Mouse (Mus musculus): ENCODE measurements at regions not wholly inside any gene's neighbourhood (a gene's known extent, or its start where the extent isn't known, plus 50 kb on each side); places are given as distances from the start of the nearest gene placed in this dataset.

DNA sequence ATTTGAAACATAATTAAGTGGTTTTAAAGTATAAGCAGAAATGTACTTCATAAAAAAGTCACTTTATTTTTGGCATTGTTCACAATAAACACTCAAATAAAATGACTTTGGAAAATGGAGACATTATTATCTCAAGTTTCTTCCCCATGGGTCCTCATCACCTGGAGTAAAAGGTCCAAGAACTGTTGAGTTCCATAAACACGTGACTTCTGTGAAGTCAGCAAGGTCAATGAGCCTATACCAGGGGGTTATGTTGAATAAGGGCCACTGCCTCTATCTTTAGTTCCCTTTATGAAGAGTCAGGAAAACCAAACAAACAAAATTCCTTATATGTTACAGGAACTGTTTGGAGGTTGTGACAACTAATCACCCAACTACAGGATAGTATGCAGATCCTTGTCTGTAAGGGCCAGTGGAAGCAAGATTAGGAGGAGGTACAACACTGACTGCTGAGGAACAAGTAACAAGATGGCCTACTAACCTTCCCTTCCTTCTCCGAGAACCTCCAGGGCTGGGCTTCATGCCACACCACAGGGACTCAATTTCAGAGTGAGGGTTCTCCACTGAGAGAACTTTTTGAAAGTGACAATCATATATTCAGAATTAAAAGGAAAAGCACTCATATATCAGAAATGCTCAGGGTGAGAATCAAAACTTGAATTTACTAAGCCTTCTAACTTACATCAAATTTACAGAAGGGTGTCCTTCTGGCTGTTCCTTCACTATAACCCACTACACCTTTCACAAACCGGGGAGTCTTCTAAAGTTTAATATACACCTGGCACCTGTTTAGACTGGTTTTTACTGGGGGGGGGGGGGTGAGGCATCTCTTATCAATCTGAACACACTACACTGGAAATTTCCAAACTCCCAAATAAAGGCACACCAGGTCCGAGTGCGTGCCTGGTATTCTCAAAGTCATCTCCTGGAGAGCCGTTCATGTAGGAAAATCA lies 1860.5 kb upstream of the Lrrc6 start:
- TF ChIP-seq POLR2A (IDR thresholded peaks at IDR 0.05; ENCODE audit: control insufficient read depth, extremely low read depth, insufficient read depth, low read length, poor library complexity): no peak
- no peak for TF ChIP-seq CTCF (IDR thresholded peaks at IDR 0.05; ENCODE audit: borderline replicate concordance, control insufficient read depth, extremely low read depth, insufficient read depth, low read length, poor library complexity)
- 42% methylated on average over 6 of the region's 6 CpGs for WGBS
- peaks cover 6% of the 10 kb centered on the region for H3K4me1 ChIP-seq (replicated peaks; ENCODE audit: control insufficient read depth, insufficient read depth, low read length)
- H3K4me3 ChIP-seq (ENCODE audit: control insufficient read depth, insufficient read depth, low read length): peak overlapping the region; percentile 99; the same call in 1 of the 2 replicates
- H3K27me3 ChIP-seq (ENCODE audit: control insufficient read depth, insufficient read depth, low read length): no peaks in the 10 kb centered on the region
- H3K36me3 ChIP-seq (ENCODE audit: control insufficient read depth, insufficient read depth, low read length): no peaks in the 10 kb centered on the region
- DNase-seq: no peak
- H3K27ac ChIP-seq (ENCODE audit: control insufficient read depth, insufficient read depth, low read length): no peak overlapping the region

DNA sequence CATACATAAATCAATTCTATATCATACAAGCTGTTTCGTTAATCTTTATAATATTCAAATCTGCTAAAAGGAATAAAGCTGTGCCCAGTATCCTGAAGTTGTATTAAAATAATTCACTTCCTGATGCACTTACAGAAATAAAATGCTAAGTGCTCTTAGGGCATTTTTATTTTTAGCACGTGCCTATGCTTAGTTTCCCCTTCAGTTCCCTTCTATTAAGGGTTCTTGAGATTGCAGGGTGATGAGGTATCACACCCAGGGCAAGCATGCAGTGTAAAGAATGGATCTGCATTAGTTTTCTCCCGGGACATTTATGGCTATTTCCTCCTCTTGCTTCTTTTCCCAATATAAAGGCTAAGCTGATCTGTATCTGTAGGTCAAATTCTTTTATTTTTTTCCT lies 1858.8 kb upstream of the Lrrc6 start:
- 61% methylated on average over 3 of the region's 3 CpGs for WGBS

DNA sequence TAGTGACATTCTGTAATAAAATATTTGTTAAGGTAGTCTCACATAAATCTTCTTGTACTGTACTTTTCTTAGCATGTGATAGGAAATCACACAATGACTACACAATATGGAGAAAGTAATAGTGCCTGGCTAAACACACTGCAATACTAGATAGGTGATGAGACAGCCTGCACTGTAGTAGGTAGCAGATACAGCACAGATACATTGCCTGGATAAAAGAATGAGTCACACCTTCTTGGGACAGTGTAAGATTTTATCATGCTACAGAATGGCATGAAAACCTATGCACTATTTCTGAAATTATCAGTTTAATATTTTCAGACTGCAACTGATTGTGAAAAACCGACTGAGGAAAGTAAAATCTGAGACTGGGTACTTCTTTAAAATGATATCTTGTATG lies 1855.2 kb upstream of the Lrrc6 start:
- Histone ChIP-seq H3K4me3 (ENCODE audit: control insufficient read depth, insufficient read depth, low read length) (no peak overlapping the region), H3K4me1 (replicated peaks; ENCODE audit: control insufficient read depth, insufficient read depth, low read length) (no peaks in the 10 kb centered on the region), H3K36me3 (ENCODE audit: control insufficient read depth, insufficient read depth, low read length) (no peaks in the 10 kb centered on the region), H3K27me3 (ENCODE audit: control insufficient read depth, insufficient read depth, low read length) (no peaks in the 10 kb centered on the region), H3K27ac (ENCODE audit: control insufficient read depth, insufficient read depth, low read length) (no peak overlapping the region)
- TF ChIP-seq CTCF (IDR thresholded peaks at IDR 0.05; ENCODE audit: borderline replicate concordance, control insufficient read depth, extremely low read depth, insufficient read depth, low read length, poor library complexity): no peak
- TF ChIP-seq POLR2A (IDR thresholded peaks at IDR 0.05; ENCODE audit: control insufficient read depth, extremely low read depth, insufficient read depth, low read length, poor library complexity): no peak
- 94% methylated on average over 1 of the region's 1 CpGs for WGBS
- DNase-seq: no peak

More for the DNA sequence above, 1858.8 kb upstream of the Lrrc6 start:
- DNase-seq: no peak
- Histone ChIP-seq H3K36me3 (ENCODE audit: control insufficient read depth, insufficient read depth, low read length) (no peaks in the 10 kb centered on the region), H3K27me3 (ENCODE audit: control insufficient read depth, insufficient read depth, low read length) (no peaks in the 10 kb centered on the region), H3K4me1 (replicated peaks; ENCODE audit: control insufficient read depth, insufficient read depth, low read length) (peaks cover 6% of the 10 kb centered on the region), H3K27ac (ENCODE audit: control insufficient read depth, insufficient read depth, low read length) (no peak overlapping the region), H3K4me3 (ENCODE audit: control insufficient read depth, insufficient read depth, low read length) (no peak overlapping the region)
- no peak for TF ChIP-seq POLR2A (IDR thresholded peaks at IDR 0.05; ENCODE audit: control insufficient read depth, extremely low read depth, insufficient read depth, low read length, poor library complexity)
- TF ChIP-seq CTCF (IDR thresholded peaks at IDR 0.05; ENCODE audit: borderline replicate concordance, control insufficient read depth, extremely low read depth, insufficient read depth, low read length, poor library complexity): no peak

DNA sequence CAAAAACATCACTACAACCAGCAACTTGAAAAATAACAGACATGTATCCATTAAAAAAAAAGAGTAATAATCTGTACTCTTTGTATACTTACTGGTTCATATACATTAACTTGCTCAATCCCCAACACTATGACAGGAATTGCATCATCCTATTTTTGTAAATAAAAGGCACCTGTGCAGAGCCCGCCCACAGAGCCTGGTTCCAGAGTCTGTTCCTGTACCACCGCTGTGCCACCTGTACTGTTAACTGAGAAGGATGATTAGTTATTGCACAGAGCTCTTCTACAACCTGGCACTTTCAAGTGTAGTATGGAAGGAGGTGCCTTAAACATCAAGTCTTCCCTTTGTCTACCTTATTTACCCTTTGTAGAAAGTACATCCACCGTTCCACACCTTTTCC lies 1843.9 kb upstream of the Lrrc6 start:
- Histone ChIP-seq H3K27ac (ENCODE audit: control insufficient read depth, insufficient read depth, low read length) (no peak overlapping the region), H3K4me1 (replicated peaks; ENCODE audit: control insufficient read depth, insufficient read depth, low read length) (no peaks in the 10 kb centered on the region), H3K27me3 (ENCODE audit: control insufficient read depth, insufficient read depth, low read length) (no peaks in the 10 kb centered on the region), H3K4me3 (ENCODE audit: control insufficient read depth, insufficient read depth, low read length) (no peak overlapping the region), H3K36me3 (ENCODE audit: control insufficient read depth, insufficient read depth, low read length) (peaks cover 5% of the 10 kb centered on the region; the same call in 1 of the 2 replicates)
- WGBS: 96% methylated on average over 3 of the region's 3 CpGs
- no peak for DNase-seq
- TF ChIP-seq CTCF (IDR thresholded peaks at IDR 0.05; ENCODE audit: borderline replicate concordance, control insufficient read depth, extremely low read depth, insufficient read depth, low read length, poor library complexity): no peak

DNA sequence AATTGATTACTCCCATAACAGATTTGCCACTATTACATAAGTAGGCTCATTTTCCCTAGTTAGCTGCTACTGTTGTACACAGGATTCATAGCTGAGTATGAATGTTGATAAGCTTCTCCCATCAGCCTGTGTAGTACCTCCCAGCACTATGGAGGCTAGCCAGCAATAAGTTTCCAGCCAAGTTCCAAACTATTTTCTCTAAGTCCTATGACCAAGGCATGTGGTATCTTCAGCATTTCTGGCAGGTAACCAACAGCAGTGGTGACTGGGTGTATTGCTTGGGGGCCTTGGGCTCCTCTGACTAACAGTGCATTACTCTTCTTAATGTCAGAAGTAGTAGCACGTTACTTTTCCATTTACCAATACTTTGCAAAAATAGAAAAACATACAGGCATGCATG lies 1841.8 kb upstream of the Lrrc6 start:
- WGBS: 100% methylated on average over 1 of the region's 1 CpGs
- DNase-seq: no peak
- no peaks in the 10 kb centered on the region for H3K4me1 ChIP-seq (replicated peaks; ENCODE audit: control insufficient read depth, insufficient read depth, low read length)
- H3K4me3 ChIP-seq (ENCODE audit: control insufficient read depth, insufficient read depth, low read length): no peak overlapping the region
- no peak overlapping the region for H3K27ac ChIP-seq (ENCODE audit: control insufficient read depth, insufficient read depth, low read length)
- no peak for TF ChIP-seq POLR2A (IDR thresholded peaks at IDR 0.05; ENCODE audit: control insufficient read depth, extremely low read depth, insufficient read depth, low read length, poor library complexity)
- TF ChIP-seq CTCF (IDR thresholded peaks at IDR 0.05; ENCODE audit: borderline replicate concordance, control insufficient read depth, extremely low read depth, insufficient read depth, low read length, poor library complexity): no peak
- peaks cover 5% of the 10 kb centered on the region; the same call in 1 of the 2 replicates for H3K36me3 ChIP-seq (ENCODE audit: control insufficient read depth, insufficient read depth, low read length)
- no peaks in the 10 kb centered on the region for H3K27me3 ChIP-seq (ENCODE audit: control insufficient read depth, insufficient read depth, low read length)

DNA sequence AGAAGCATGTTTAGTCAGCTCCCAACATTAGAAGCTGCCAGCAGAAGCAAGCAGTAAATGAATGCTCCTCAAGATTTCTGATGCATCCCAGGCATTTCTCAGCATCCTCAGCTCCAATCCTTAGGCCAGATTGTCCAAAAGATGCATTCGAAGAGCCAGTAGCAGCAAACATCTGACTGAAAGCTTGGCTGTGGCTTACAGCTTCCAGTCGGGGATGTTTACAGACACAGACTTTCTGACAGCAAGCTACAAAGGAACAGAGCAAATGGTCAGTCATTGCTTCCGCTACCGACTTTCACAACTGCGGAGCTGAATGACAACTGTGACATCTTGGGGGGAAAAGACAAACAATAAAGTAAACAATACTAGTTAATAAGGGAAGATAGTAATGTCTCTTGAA lies 1840.3 kb upstream of the Lrrc6 start:
- DNase-seq: no peak
- no peak overlapping the region for H3K27ac ChIP-seq (ENCODE audit: control insufficient read depth, insufficient read depth, low read length)
- 97% methylated on average over 5 of the region's 5 CpGs for WGBS
- H3K4me3 ChIP-seq (ENCODE audit: control insufficient read depth, insufficient read depth, low read length): no peak overlapping the region
- TF ChIP-seq CTCF (IDR thresholded peaks at IDR 0.05; ENCODE audit: borderline replicate concordance, control insufficient read depth, extremely low read depth, insufficient read depth, low read length, poor library complexity) (no peak), POLR2A (IDR thresholded peaks at IDR 0.05; ENCODE audit: control insufficient read depth, extremely low read depth, insufficient read depth, low read length, poor library complexity) (no peak)
- no peaks in the 10 kb centered on the region for H3K27me3 ChIP-seq (ENCODE audit: control insufficient read depth, insufficient read depth, low read length)
- H3K4me1 ChIP-seq (replicated peaks; ENCODE audit: control insufficient read depth, insufficient read depth, low read length): no peaks in the 10 kb centered on the region
- H3K36me3 ChIP-seq (ENCODE audit: control insufficient read depth, insufficient read depth, low read length): peaks cover 5% of the 10 kb centered on the region; the same call in 1 of the 2 replicates
